Mouse (Mus musculus): ENCODE measurements at regions not wholly inside any gene's neighbourhood (a gene's known extent, or its start where the extent isn't known, plus 50 kb on each side); places are given as distances from the start of the nearest gene placed in this dataset.

DNA sequence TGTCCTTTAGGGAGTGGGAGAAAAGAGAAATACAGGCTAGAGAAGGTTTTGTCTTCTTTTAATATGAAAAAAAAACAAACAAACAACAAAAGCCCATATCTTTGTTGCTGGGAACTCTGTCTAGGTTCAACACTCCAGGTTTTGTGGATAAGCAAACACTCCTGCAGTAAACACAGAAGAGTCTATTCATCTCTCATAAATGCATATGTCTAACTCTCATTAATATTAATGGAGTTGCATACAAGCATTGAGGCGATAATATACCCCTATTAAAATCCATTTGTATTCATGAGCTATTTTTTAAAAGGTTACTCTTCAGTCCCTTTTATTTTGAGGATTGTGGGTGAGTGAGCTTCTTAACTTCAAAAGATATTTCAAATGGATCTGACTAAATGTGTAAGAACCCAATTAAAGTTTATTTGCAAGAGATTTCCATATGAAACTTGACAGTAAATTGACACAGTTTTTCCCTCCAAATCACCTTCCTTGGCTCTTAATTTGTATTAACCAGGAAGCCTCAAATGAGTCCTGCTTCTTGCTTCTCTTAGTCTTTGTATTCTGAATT, 302.6 kb upstream of the Nr5a2 start:
- H3K27me3 ChIP-seq (ENCODE audit: poor library complexity, severe bottlenecking) = no peaks in the 10 kb centered on the region
- H3K4me3 ChIP-seq = no peak overlapping the region
- no peak for DNase-seq (ENCODE audit: extremely low spot score, low spot score)
- WGBS = 78% methylated on average over 1 of the region's 1 CpGs
- no peak overlapping the region for H3K27ac ChIP-seq
- H3K36me3 ChIP-seq (replicated peaks) = no peaks in the 10 kb centered on the region
- H3K9me3 ChIP-seq = no peaks in the 10 kb centered on the region
- H3K4me1 ChIP-seq = peaks cover 30% of the 10 kb centered on the region

GRCm38 (mm10) chr1:137262121-137262525, 301.9 kb upstream of the Nr5a2 start:
- Histone ChIP-seq H3K27ac (no peak overlapping the region), H3K4me3 (no peak overlapping the region), H3K27me3 (ENCODE audit: poor library complexity, severe bottlenecking) (no peaks in the 10 kb centered on the region), H3K9me3 (no peaks in the 10 kb centered on the region), H3K36me3 (replicated peaks) (no peaks in the 10 kb centered on the region), H3K4me1 (peaks cover 30% of the 10 kb centered on the region)
- no peak for DNase-seq (ENCODE audit: extremely low spot score, low spot score)
- 46% methylated on average over 5 of the region's 5 CpGs for WGBS

DNA sequence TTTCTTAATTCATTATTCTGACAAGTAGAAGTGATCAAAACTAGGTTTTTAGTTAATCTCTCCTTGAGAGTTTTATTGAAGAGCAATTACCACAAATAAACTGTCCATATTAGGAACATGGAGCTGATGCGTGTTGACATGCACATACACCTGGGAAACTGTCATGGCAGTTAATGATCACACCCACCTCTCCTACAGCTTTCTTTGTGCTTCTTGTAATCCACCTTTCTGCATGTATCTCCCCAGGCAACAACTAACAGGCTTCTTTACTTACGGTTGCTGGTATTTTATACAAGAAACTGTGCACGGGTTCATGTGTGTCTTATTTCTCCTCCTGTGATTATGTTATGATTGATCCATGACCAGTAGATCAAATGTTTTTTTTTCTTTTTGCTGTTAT, 296.0 kb upstream of the Nr5a2 start:
- no peak for DNase-seq (ENCODE audit: extremely low spot score, low spot score)
- no peak overlapping the region for H3K4me3 ChIP-seq
- no peak overlapping the region for H3K27ac ChIP-seq
- WGBS = 94% methylated on average over 3 of the region's 3 CpGs
- H3K4me1 ChIP-seq = peaks cover 12% of the 10 kb centered on the region
- no peaks in the 10 kb centered on the region for H3K36me3 ChIP-seq (replicated peaks)
- H3K27me3 ChIP-seq (ENCODE audit: poor library complexity, severe bottlenecking) = peaks cover 4% of the 10 kb centered on the region; the same call in 1 of the 2 replicates
- no peaks in the 10 kb centered on the region; the same call in 1 of the 2 replicates for H3K9me3 ChIP-seq

GRCm38 (mm10) chr1:137255041-137255440, 294.8 kb upstream of the Nr5a2 start:
- H3K4me3 ChIP-seq = no peak overlapping the region
- no peak for DNase-seq (ENCODE audit: extremely low spot score, low spot score)
- H3K4me1 ChIP-seq = peaks cover 7% of the 10 kb centered on the region
- H3K27me3 ChIP-seq (ENCODE audit: poor library complexity, severe bottlenecking) = peaks cover 4% of the 10 kb centered on the region; the same call in 1 of the 2 replicates
- no peaks in the 10 kb centered on the region for H3K36me3 ChIP-seq (replicated peaks)
- H3K27ac ChIP-seq = no peak overlapping the region
- no peaks in the 10 kb centered on the region; the same call in 1 of the 2 replicates for H3K9me3 ChIP-seq

DNA sequence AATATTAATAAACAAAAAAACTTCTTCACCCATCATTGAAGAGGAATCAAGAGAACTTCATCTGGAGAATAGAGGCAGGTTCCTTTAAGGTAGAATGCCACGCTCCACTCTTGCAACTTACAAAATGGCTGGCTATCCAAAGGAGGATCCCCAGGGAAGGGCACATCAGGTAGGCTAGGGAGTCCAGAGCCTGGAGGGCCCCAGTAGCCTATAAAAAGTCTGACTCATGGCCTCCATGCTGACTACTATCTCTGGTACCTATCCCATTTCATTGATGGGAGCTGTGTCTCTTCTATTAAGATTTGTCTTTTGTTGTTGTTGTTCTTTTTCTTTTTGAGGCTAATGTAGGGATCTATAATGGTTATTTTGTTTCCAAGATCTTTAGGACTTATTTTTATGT, 294.4 kb upstream of the Nr5a2 start:
- Histone ChIP-seq H3K27ac (no peak overlapping the region), H3K4me1 (peaks cover 7% of the 10 kb centered on the region), H3K4me3 (no peak overlapping the region), H3K9me3 (no peaks in the 10 kb centered on the region; the same call in 1 of the 2 replicates), H3K36me3 (replicated peaks) (no peaks in the 10 kb centered on the region), H3K27me3 (ENCODE audit: poor library complexity, severe bottlenecking) (peaks cover 4% of the 10 kb centered on the region; the same call in 1 of the 2 replicates)
- 97% methylated on average over 1 of the region's 1 CpGs for WGBS
- DNase-seq (ENCODE audit: extremely low spot score, low spot score) = no peak

- Histone ChIP-seq H3K4me1 (no peaks in the 10 kb centered on the region; the same call in 1 of the 2 replicates), H3K36me3 (replicated peaks) (no peaks in the 10 kb centered on the region), H3K4me3 (no peak overlapping the region), H3K27ac (no peak overlapping the region), H3K9me3 (peaks cover 5% of the 10 kb centered on the region; the same call in 1 of the 2 replicates), H3K27me3 (ENCODE audit: poor library complexity, severe bottlenecking) (peaks cover 26% of the 10 kb centered on the region)
- DNase-seq (ENCODE audit: extremely low spot score, low spot score) = no peak
- 91% methylated on average over 4 of the region's 4 CpGs for WGBS
Measured at GRCm38 (mm10) chr1:137227098-137227485, 266.8 kb upstream of the Nr5a2 start.

GRCm38 (mm10) chr1:137226479-137227097, 266.3 kb upstream of the Nr5a2 start:
- no peaks in the 10 kb centered on the region for H3K36me3 ChIP-seq (replicated peaks)
- H3K4me3 ChIP-seq = no peak overlapping the region
- peaks cover 5% of the 10 kb centered on the region; the same call in 1 of the 2 replicates for H3K9me3 ChIP-seq
- DNase-seq (ENCODE audit: extremely low spot score, low spot score) = no peak
- H3K4me1 ChIP-seq = peaks cover 5% of the 10 kb centered on the region
- H3K27ac ChIP-seq = no peak overlapping the region
- peaks cover 26% of the 10 kb centered on the region for H3K27me3 ChIP-seq (ENCODE audit: poor library complexity, severe bottlenecking)
- 80% methylated on average over 6 of the region's 6 CpGs for WGBS

GRCm38 (mm10) chr1:137225418-137225817, 265.2 kb upstream of the Nr5a2 start:
- H3K9me3 ChIP-seq = peaks cover 5% of the 10 kb centered on the region; the same call in 1 of the 2 replicates
- H3K4me3 ChIP-seq = no peak overlapping the region
- H3K27me3 ChIP-seq (ENCODE audit: poor library complexity, severe bottlenecking) = peaks cover 26% of the 10 kb centered on the region
- no peaks in the 10 kb centered on the region for H3K36me3 ChIP-seq (replicated peaks)
- H3K4me1 ChIP-seq = peaks cover 17% of the 10 kb centered on the region
- peak; percentile 25 for DNase-seq (ENCODE audit: extremely low spot score, low spot score)
- H3K27ac ChIP-seq = no peak overlapping the region
- 36% methylated on average over 3 of the region's 3 CpGs for whole genome bisulfite sequencing

GRCm38 (mm10) chr1:137223052-137223451, 262.8 kb upstream of the Nr5a2 start:
- WGBS = 73% methylated on average over 10 of the region's 10 CpGs
- no peak for DNase-seq (ENCODE audit: extremely low spot score, low spot score)
- Histone ChIP-seq H3K27me3 (ENCODE audit: poor library complexity, severe bottlenecking) (peaks cover 30% of the 10 kb centered on the region), H3K9me3 (peaks cover 5% of the 10 kb centered on the region; the same call in 1 of the 2 replicates), H3K36me3 (replicated peaks) (no peaks in the 10 kb centered on the region), H3K27ac (no peak overlapping the region), H3K4me1 (peaks cover 20% of the 10 kb centered on the region), H3K4me3 (no peak overlapping the region)

DNA sequence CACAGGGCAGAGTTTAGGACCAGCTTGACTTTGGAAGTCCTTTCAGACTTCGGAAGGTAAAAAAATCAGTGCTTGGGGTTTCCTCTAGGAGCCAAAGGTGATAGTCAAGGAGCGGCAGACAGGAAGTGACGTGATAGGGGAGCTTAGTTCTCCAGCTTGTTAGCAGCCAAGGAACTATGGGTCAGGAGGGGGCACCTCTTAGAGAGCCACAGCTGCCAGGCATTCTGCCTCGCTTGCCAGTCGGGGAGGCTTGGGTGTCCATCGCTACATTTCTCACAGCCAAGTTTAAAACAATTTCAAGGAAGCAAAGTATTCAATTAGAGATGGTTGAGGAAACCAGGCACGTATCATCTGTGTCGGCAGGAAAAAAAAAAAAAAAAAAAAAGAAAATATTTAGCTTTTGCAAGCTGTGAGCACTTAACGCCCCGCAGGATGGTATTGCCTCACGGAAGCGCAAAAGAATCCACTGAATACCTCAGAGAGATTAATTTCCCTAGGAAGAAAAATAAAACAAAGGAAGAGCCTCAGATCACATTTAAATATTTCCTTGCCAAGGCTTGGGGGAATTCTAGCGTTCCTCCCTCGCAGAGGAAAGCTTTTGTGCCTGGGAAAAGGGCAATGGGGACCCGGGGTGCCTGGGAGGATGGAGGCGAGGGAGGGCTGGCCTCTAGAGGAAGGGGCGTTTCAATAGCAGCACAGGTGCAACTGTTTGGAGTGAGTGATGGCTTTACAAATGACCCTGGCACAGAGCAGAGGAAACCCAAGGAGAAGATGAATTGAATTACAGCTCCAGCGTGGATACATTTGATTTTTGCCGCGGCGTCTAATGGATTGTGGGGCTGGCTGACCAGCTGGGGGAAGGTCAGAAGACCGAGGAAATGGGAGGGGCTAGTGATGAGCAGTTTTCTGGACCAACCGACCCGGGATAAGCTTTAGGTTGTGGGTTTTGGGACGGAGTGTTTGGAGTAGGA, 261.1 kb upstream of the Nr5a2 start:
- Histone ChIP-seq H3K9me3 (no peaks in the 10 kb centered on the region), H3K27me3 (ENCODE audit: poor library complexity, severe bottlenecking) (peaks cover 30% of the 10 kb centered on the region), H3K4me1 (peaks cover 20% of the 10 kb centered on the region), H3K27ac (no peak overlapping the region), H3K4me3 (peak overlapping the region; percentile 42), H3K36me3 (replicated peaks) (no peaks in the 10 kb centered on the region)
- 13% methylated on average over 25 of the region's 25 CpGs for WGBS
- peak; percentile 35 for DNase-seq (ENCODE audit: extremely low spot score, low spot score)

DNA sequence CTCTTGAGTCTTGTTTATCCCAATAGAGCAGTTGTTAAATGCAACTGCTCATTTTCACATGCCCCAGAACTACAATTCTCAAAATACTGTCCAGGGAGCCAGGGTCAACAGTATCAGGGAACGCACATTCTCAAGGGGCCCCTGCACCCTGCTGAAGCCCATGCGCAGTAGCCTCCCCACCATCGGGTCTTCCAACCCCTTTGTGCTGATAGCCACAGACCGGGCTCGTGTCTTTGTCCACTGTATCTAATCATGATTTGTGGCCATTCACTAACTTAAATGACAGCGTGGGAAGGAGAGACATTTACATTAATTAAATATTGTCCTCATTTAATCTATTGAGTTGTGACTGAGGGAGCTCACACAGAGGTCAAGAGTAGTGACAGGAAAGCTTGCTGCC, 260.0 kb upstream of the Nr5a2 start:
- no peak for DNase-seq (ENCODE audit: extremely low spot score, low spot score)
- Histone ChIP-seq H3K36me3 (replicated peaks) (no peaks in the 10 kb centered on the region), H3K27ac (no peak overlapping the region), H3K9me3 (no peaks in the 10 kb centered on the region), H3K4me3 (no peak overlapping the region), H3K27me3 (ENCODE audit: poor library complexity, severe bottlenecking) (peaks cover 30% of the 10 kb centered on the region), H3K4me1 (peaks cover 20% of the 10 kb centered on the region)
- WGBS = 80% methylated on average over 6 of the region's 6 CpGs

- H3K27ac ChIP-seq = no peak overlapping the region
- H3K27me3 ChIP-seq (ENCODE audit: poor library complexity, severe bottlenecking) = peaks cover 17% of the 10 kb centered on the region
- H3K4me1 ChIP-seq = peaks cover 20% of the 10 kb centered on the region
- WGBS = 94% methylated on average over 11 of the region's 11 CpGs
- H3K9me3 ChIP-seq = no peaks in the 10 kb centered on the region
- no peak for DNase-seq (ENCODE audit: extremely low spot score, low spot score)
- H3K4me3 ChIP-seq = no peak overlapping the region
- H3K36me3 ChIP-seq (replicated peaks) = no peaks in the 10 kb centered on the region
Measured at GRCm38 (mm10) chr1:137218611-137219010, 258.4 kb upstream of the Nr5a2 start.

DNA sequence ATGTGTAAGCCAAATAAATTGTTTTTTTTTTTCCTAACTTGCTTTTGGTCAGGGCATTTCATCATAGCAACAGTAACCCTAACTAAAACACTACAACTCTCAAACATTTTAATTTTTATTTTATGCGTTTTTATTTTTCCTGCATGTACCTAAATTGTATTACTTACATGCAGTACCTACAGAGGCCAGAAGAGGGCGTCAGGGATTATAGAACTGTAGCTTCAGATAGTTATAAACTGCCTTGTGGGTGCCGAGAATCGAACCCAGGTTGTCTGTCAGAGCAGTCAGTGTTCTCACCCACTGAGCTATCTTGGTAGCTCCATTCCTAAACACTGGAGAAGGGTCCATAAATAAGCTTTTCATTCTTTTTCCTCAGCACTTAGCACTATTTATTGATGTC, 257.8 kb upstream of the Nr5a2 start:
- H3K27me3 ChIP-seq (ENCODE audit: poor library complexity, severe bottlenecking) = peaks cover 11% of the 10 kb centered on the region
- H3K4me3 ChIP-seq = no peak overlapping the region
- 72% methylated on average over 4 of the region's 4 CpGs for WGBS
- no peaks in the 10 kb centered on the region for H3K36me3 ChIP-seq (replicated peaks)
- DNase-seq (ENCODE audit: extremely low spot score, low spot score) = no peak
- no peak overlapping the region for H3K27ac ChIP-seq
- H3K9me3 ChIP-seq = no peaks in the 10 kb centered on the region
- peaks cover 20% of the 10 kb centered on the region for H3K4me1 ChIP-seq

Data from forebrain, embryonic 10.5 days (tissue).